Comparison of ENCODE assay signal across 8 mouse cellular contexts in genomic region chr15:77842047-77842843, GRCm38 (mm10). TPM values are rescaled to one million over a fixed set of nuclear protein-coding genes. Genes with fewer than 3 reads are reported as not detected.
DNase-seq lines count a peak whose midpoint lies in the region; ATAC-seq lines count a peak whose summit lies in the region.

TSS of gene Myh9 (minus strand) at chr15:77842175.

- no peaks in the 10 kb centered on the region for H3K9me3 ChIP-seq in lung, embryonic 16.5 days (ENCODE audit: control insufficient read depth, low read length)

- no peaks in the 10 kb centered on the region for H3K27me3 ChIP-seq in lung, embryonic 16.5 days (ENCODE audit: control insufficient read depth, insufficient read depth, low read depth, low read length)

- H3K4me1 ChIP-seq in lung, embryonic 16.5 days (replicated peaks; ENCODE audit: control insufficient read depth, insufficient read depth, low read length), result peaks cover 39% of the 10 kb centered on the region

- H3K36me3 ChIP-seq in lung, embryonic 16.5 days (ENCODE audit: control insufficient read depth, insufficient read depth, low read length), result no peaks in the 10 kb centered on the region

- DNase-seq in MEL-GATA-1-ER (ENCODE audit: extremely low read depth, low read depth), result peak; percentile 99
- peak; percentile 99 for DNase-seq in cerebellum, adult 8-10 months
- DNase-seq in forelimb bud, embryonic 11.5 days (ENCODE audit: low read depth, low spot score), result peak; percentile 100
- peak; percentile 98 for DNase-seq in layer of hippocampus, adult 9-10 months (ENCODE audit: low spot score)
- DNase-seq in ovary, postnatal 10 days (ENCODE audit: low spot score), result peak; percentile 95
- peak; percentile 97 to 99 for DNase-seq in thymus, postnatal 10 days (ENCODE audit: low spot score in 2 of 2)

- H3K4me2 ChIP-seq in lung, embryonic 16.5 days (ENCODE audit: low read depth, low read length), result peak within 1 kb of the TSS; percentile 93

- H3K27ac ChIP-seq in lung, embryonic 16.5 days (ENCODE audit: low read length), result peak within 1 kb of the TSS; percentile 97

- H3K4me3 ChIP-seq in lung, embryonic 16.5 days (ENCODE audit: low read length), result peak within 1 kb of the TSS; percentile 98

- 0% methylated on average over 46 of the region's 46 CpGs for WGBS in lung, embryonic 16.5 days

- ATAC-seq in hematopoietic stem cell, adult 5-6 weeks (replicated peaks in 1 of 2; ENCODE audit: insufficient read depth in 1 of 2, low FRiP score in 2 of 2, low TSS enrichment in 1 of 2, low read depth in 1 of 2, poor library complexity in 2 of 2, severe bottlenecking in 2 of 2), result peak; percentile 86 to 88
- ATAC-seq in lung, embryonic 16.5 days (ENCODE audit: low read depth), result peak; percentile 95

- H3K9ac ChIP-seq in lung, embryonic 16.5 days (ENCODE audit: low read length), result peak within 1 kb of the TSS; percentile 98

RNA-seq across cellular contexts. Expression of gene Myh9, which starts in this region (rescaled TPM):
- 302 and 384 TPM in 2 replicates for total RNA-seq in hematopoietic stem cell, adult 5-6 weeks (2017)
- 71.7 and 77.6 TPM in 2 replicates for polyA plus RNA-seq in lung, embryonic 16.5 days (2015; fragmentation: Nextera tagmentation; extraction: Ambion mirVana)

Comparison
In these comparisons a context has a peak if more than half of its experiments do, and no peak if none do; other contexts are left out.
1. Peak in every context shown above with its lines: DNase-seq, ATAC-seq, H3K4me3 ChIP-seq and H3K27ac ChIP-seq.